8 mouse cellular contexts compared by ENCODE assay signal in genomic region chr5:125056696-125057554, GRCm38 (mm10). TPM values are rescaled to one million over a fixed set of nuclear protein-coding genes. Genes with fewer than 3 reads are reported as not detected.
DNase-seq lines count a peak whose midpoint lies in the region; ATAC-seq and TF ChIP-seq lines count a peak whose summit lies in the region.

No protein-coding gene starts in this region.

- H3K27ac ChIP-seq in forebrain, postnatal 0 days (ENCODE audit: low read depth, low read length), result 0 out of 2 replicates have a peak overlapping the region, but pooled peaks have one; percentile 78
- peak overlapping the region; percentile 79; the same call in 1 of the 2 replicates for H3K27ac ChIP-seq in hindbrain, embryonic 12.5 days
- peak overlapping the region; percentile 87 for H3K27ac ChIP-seq in limb, embryonic 15.5 days
- H3K27ac ChIP-seq in midbrain, embryonic 16.5 days (ENCODE audit: low read length), result no peak overlapping the region

- H3K4me1 ChIP-seq in forebrain, postnatal 0 days (ENCODE audit: insufficient read depth), result peaks cover 5% of the 10 kb centered on the region
- peaks cover 68% of the 10 kb centered on the region for H3K4me1 ChIP-seq in hindbrain, embryonic 12.5 days
- H3K4me1 ChIP-seq in limb, embryonic 15.5 days, result peaks cover 87% of the 10 kb centered on the region
- peaks cover 37% of the 10 kb centered on the region for H3K4me1 ChIP-seq in midbrain, embryonic 16.5 days (ENCODE audit: control insufficient read depth, insufficient read depth, low read length)

- no peak for ATAC-seq in forebrain, postnatal 0 days
- ATAC-seq in hindbrain, embryonic 12.5 days (ENCODE audit: low FRiP score), result peak; percentile 24; the same call in 1 of the 2 replicates
- peak; percentile 30; the same call in 1 of the 2 replicates for ATAC-seq in limb, embryonic 15.5 days (ENCODE audit: insufficient number of reproducible peaks, low FRiP score, low TSS enrichment, low read depth)
- ATAC-seq in midbrain, embryonic 16.5 days, result no peak
- no peak for ATAC-seq in frontal cortex, adult (ENCODE audit: low TSS enrichment)

- 16% methylated on average over 19 of the region's 19 CpGs for WGBS in forebrain, postnatal 0 days
- 5% methylated on average over 19 of the region's 19 CpGs for WGBS in hindbrain, embryonic 12.5 days
- WGBS in limb, embryonic 15.5 days, result 17% methylated on average over 19 of the region's 19 CpGs
- 6% methylated on average over 18 of the region's 19 CpGs for WGBS in midbrain, embryonic 16.5 days

- H3K36me3 ChIP-seq in forebrain, postnatal 0 days (ENCODE audit: insufficient read depth), result peaks cover 13% of the 10 kb centered on the region; the same call in 1 of the 2 replicates
- peaks cover 34% of the 10 kb centered on the region for H3K36me3 ChIP-seq in hindbrain, embryonic 12.5 days
- peaks cover 37% of the 10 kb centered on the region for H3K36me3 ChIP-seq in limb, embryonic 15.5 days
- H3K36me3 ChIP-seq in midbrain, embryonic 16.5 days (ENCODE audit: control insufficient read depth, insufficient read depth, low read length), result no peaks in the 10 kb centered on the region; the same call in 1 of the 2 replicates

- DNase-seq in thymus, postnatal 14 days, result peak; percentile 27
- no peak for DNase-seq in thymus, postnatal 36 days
- DNase-seq in forebrain, postnatal 0 days, result no peak
- no peak for DNase-seq in layer of hippocampus, adult 9-10 months (ENCODE audit: low spot score)

- no peaks in the 10 kb centered on the region for H3K27me3 ChIP-seq in forebrain, postnatal 0 days (ENCODE audit: insufficient read depth, low read length)
- H3K27me3 ChIP-seq in hindbrain, embryonic 12.5 days, result 0 out of 2 replicates have a peak, but pooled peaks cover 5% of the 10 kb centered on the region
- no peaks in the 10 kb centered on the region for H3K27me3 ChIP-seq in limb, embryonic 15.5 days
- H3K27me3 ChIP-seq in midbrain, embryonic 16.5 days (ENCODE audit: control insufficient read depth, insufficient read depth, low read depth, low read length), result no peaks in the 10 kb centered on the region

- no peak for TF ChIP-seq CTCF in forebrain, postnatal 0 days (IDR thresholded peaks at IDR 0.05; ENCODE audit: low read depth)

- no peaks in the 10 kb centered on the region for H3K9me3 ChIP-seq in forebrain, postnatal 0 days (ENCODE audit: low read length)
- no peaks in the 10 kb centered on the region for H3K9me3 ChIP-seq in hindbrain, embryonic 12.5 days (replicated peaks)
- H3K9me3 ChIP-seq in limb, embryonic 15.5 days, result no peaks in the 10 kb centered on the region
- H3K9me3 ChIP-seq in midbrain, embryonic 16.5 days (replicated peaks; ENCODE audit: control insufficient read depth, low read length, poor library complexity, severe bottlenecking), result no peaks in the 10 kb centered on the region

- peak overlapping the region; percentile 31 for H3K4me3 ChIP-seq in forebrain, postnatal 0 days (ENCODE audit: low read depth, low read length)
- no peak overlapping the region; the same call in 1 of the 2 replicates for H3K4me3 ChIP-seq in hindbrain, embryonic 12.5 days
- peak overlapping the region; percentile 35 for H3K4me3 ChIP-seq in limb, embryonic 15.5 days
- H3K4me3 ChIP-seq in midbrain, embryonic 16.5 days (ENCODE audit: low read depth, low read length), result no peak overlapping the region

- peak overlapping the region; percentile 62; the same call in 1 of the 2 replicates for H3K9ac ChIP-seq in forebrain, postnatal 0 days
- 0 out of 2 replicates have a peak overlapping the region, but pooled peaks have one; percentile 1 for H3K9ac ChIP-seq in hindbrain, embryonic 12.5 days
- no peak overlapping the region for H3K9ac ChIP-seq in limb, embryonic 15.5 days
- no peak overlapping the region for H3K9ac ChIP-seq in midbrain, embryonic 16.5 days (ENCODE audit: low read depth, low read length)

- H3K4me2 ChIP-seq in forebrain, postnatal 0 days (ENCODE audit: low read depth), result peak overlapping the region; percentile 69
- H3K4me2 ChIP-seq in hindbrain, embryonic 12.5 days (replicated peaks), result peak overlapping the region; percentile 64
- peak overlapping the region; percentile 49 for H3K4me2 ChIP-seq in limb, embryonic 15.5 days
- H3K4me2 ChIP-seq in midbrain, embryonic 16.5 days (ENCODE audit: low read length), result peak overlapping the region; percentile 68; the same call in 1 of the 2 replicates

RNA-seq across cellular contexts. Expression of gene Rflna, which starts 53.9 kb away (rescaled TPM):
- total RNA-seq in forebrain, postnatal 0 days (2014; rRNA removed), result 3.2 and 6.2 TPM in 2 replicates
- polyA plus RNA-seq in forebrain, postnatal 0 days (2015; fragmentation: Nextera tagmentation; extraction: Ambion mirVana), result 4.4 and 4.8 TPM in 2 replicates
- polyA plus RNA-seq in hindbrain, embryonic 12.5 days (2016; fragmentation: Nextera tagmentation; extraction: Ambion mirVana), result 25.0 and 34.1 TPM in 2 replicates
- 36.9 and 40.7 TPM in 2 replicates for polyA plus RNA-seq in limb, embryonic 15.5 days (2015; fragmentation: Nextera tagmentation; extraction: Ambion mirVana)
- 4.9 and 7.1 TPM in 2 replicates for polyA plus RNA-seq in midbrain, embryonic 16.5 days (2015; fragmentation: Nextera tagmentation; extraction: Ambion mirVana)

Comparison
In these comparisons a context has a peak if more than half of its experiments do, and no peak if none do; other contexts are left out.
1. ATAC-seq: peak in hindbrain, embryonic 12.5 days (single experiment) and limb, embryonic 15.5 days (single experiment); none in forebrain, postnatal 0 days (single experiment), midbrain, embryonic 16.5 days (single experiment) and frontal cortex, adult (single experiment).
2. H3K4me3 ChIP-seq: peak in forebrain, postnatal 0 days (single experiment) and limb, embryonic 15.5 days (single experiment); none in hindbrain, embryonic 12.5 days (single experiment) and midbrain, embryonic 16.5 days (single experiment).
3. H3K9ac ChIP-seq: peak in forebrain, postnatal 0 days (single experiment) and hindbrain, embryonic 12.5 days (single experiment); none in limb, embryonic 15.5 days (single experiment) and midbrain, embryonic 16.5 days (single experiment).
4. Peak in every context shown above with its lines, with median percentiles within 50 percentile points of each other: H3K4me2 ChIP-seq.